Mouse (Mus musculus) brain, embryonic 14.5 days (tissue): ENCODE data around the gene Acsbg1.

Experiments used
- CTCF ChIP-seq: fragments of 200-500 bp; IDR thresholded peaks from 2 replicates; pipeline ENCODE4 v1.5.1; 2012; ENCODE audit warnings: inconsistent platforms, mild to moderate bottlenecking, moderate library complexity, borderline replicate concordance; ENCODE audit not compliant: insufficient read depth, insufficient read length; ENCODE audit errors: extremely low read depth
- POLR2A ChIP-seq: fragments of 200-500 bp; IDR thresholded peaks from 2 replicates; pipeline ENCODE4 v1.6.1; 2012; ENCODE audit warnings: mild to moderate bottlenecking, inconsistent platforms, borderline replicate concordance; ENCODE audit not compliant: poor library complexity, insufficient read depth, insufficient read length, severe bottlenecking; ENCODE audit errors: extremely low read depth

GRCm38 (mm10) chr9:54586199-54587061 is 75.2 kb downstream of the Acsbg1 start, which contains the start of gene Idh3a:
- no peak for TF ChIP-seq CTCF
- peak; percentile 79; the same call in 1 of the 2 replicates for TF ChIP-seq POLR2A
